Mouse (Mus musculus): ENCODE results near the gene Gm29582.
"Not testable (repeated sequence)": the region's sequence is repeated elsewhere in the genome, so short reads cannot be mapped to it uniquely, and the experiment has no call there.

Gm29582 gene

DNA sequence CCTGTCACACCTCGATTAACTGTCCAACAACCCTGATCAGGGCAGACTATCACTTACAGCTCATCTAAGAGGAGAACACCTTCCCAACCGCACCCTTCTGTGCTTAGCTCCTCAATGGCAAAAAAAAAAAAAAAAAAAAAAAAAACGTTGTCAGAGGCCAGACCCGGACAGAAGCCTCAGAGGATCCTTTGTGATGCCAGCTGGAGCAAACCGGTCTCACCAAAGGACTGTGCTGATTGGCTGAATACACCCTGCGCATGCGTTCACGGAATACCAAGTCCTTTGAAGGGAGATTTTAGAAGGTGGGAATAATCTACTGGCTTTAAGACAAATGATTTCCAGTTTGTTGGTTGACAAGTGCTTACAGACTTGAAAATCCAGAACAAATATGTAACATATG is at the start of gene Gm29582:
Gm29582 (minus strand) TSS at position 101 of the 400 bp plus-strand sequence.
- not testable (repeated sequence) for DNase-seq
